Mouse (Mus musculus) lung, postnatal 4 days (tissue): ENCODE data around the gene Lsm14b.

Source experiments
- DNase-seq, 2 experiments: peaks; one replicate each; pipeline ENCODE4 v3.0.0; 2021

Gene Lsm14b

DNA sequence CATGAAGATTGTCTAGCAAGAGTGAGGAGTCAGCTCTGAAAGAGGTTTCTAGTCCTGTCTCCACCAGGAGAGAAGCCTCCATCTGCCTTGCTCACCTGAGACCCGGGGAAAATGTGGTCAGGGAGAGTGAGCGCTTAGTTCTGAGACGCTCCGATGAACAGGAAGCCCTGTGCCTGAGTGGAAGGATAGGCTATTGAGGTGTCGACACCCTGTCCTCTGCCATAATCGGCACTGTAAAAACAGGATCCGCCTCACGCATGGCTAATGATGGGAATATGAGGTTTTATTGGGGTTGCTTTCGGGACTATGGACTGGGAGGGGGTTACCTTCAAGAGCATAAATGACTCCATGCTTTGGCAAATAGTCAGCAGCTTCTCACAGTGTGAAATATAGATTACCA is 6.2 kb upstream of the Lsm14b start:
- no peak for DNase-seq

DNA sequence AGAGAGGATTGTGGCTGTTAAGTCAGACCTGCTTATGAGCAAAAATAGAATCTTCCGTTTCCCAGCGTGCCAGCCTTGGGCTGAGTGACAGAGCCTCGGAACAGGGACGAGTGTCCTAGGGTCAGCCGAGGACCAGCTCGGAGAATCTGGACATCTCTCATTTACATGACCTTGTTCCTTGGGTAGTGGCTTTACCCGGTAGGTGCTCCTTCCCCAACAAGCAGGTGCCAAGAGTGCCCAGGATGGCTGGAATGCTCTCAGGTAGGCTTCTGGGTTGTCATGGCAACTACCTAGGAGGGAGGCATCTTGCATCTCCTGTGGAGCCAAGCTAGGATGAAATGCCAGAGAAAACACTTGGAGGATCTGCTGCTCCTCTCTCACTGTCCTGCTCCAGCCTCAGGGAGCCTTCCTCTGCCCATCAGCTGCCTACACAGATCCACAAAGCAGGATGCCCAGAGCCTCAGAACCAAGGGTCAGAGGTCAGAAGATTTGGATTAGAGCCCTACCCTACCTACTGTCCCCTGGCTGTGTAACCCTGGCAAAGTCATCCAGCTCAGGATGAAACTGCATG is 4.6 kb upstream of the Lsm14b start:
- no peak for DNase-seq

DNA sequence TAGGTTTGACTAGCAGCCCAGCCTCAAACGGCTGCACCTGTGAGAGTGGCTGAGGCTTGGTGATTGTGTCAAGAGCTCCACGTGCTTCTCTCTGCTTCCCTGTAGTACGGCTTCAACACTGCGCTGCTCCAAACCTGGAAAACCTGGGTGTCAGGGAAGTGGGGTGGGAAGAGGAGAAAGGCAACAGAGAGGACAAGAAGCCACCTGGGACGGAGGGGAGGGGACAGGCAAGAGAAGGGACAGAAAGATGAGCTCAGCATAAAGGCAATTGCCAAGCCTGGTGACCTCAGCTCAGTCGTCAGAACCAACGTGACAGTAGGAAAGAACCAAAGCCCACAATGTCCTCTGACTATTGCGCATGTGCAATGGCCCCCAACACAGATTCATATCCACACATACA is 3.9 kb upstream of the Lsm14b start:
- no peak for DNase-seq

GRCm38 (mm10) chr2:180022751-180023150 is 2.0 kb upstream of the Lsm14b start:
- no peak for DNase-seq

DNA sequence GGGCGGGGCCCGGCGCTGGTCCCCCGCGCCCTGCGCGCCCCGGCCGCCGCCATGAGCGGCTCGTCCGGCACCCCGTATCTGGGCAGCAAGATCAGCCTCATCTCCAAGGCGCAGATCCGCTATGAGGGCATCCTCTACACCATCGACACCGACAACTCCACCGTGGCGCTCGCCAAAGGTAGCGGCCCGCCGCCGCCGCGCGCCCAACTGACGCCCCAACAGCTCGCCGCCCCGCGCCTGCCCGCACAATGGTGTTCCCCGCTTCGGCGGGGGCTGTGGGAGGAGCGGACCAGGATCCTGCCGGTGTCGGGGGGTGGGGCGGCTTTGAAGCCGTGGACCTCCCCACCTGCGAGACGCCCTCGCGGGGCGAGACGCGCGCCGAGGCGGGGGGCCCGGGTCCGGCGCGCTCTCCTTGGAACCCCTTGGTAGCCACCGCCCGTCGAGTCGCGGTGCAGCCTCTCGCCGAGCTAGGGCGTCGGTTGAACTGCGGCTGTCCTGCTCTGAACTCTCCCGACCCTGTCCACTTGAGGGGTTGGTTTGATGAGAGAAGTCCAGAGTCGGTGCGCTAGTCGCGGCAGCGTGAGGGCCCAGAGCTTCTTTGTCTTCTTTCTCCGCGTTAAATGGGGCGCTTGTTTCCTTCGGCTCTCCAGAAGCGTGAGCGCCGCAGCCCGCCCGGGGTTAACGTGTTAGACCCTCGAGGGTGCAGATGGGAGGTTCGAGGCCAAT is 511 bp downstream of the Lsm14b start:
- DNase-seq: peak in 1 of 2 experiments; percentile 58

- no peak for DNase-seq
Measured at GRCm38 (mm10) chr2:180025861-180026200, 1.0 kb downstream of the Lsm14b start.

DNA sequence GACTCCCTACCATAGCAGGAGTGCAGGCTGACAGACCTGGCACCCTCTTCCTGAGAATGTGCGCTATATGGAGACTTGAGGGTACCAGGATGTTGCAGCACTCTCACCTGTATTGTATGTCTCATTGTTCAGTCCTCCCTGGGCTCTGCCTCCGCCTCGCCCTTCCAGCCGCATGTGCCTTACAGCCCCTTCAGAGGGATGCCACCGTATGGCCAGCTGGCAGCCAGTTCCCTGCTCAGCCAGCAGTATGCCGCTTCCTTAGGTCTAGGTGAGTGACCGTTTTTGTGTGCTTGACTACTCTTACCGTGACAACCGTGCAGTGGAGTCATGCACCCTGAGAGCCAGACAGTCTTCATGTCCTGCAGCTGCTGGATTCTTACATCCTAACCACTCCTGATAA is 3.0 kb downstream of the Lsm14b start:
- DNase-seq: no peak

- DNase-seq: no peak
Measured at GRCm38 (mm10) chr2:180031270-180031669, 6.5 kb downstream of the Lsm14b start.

DNA sequence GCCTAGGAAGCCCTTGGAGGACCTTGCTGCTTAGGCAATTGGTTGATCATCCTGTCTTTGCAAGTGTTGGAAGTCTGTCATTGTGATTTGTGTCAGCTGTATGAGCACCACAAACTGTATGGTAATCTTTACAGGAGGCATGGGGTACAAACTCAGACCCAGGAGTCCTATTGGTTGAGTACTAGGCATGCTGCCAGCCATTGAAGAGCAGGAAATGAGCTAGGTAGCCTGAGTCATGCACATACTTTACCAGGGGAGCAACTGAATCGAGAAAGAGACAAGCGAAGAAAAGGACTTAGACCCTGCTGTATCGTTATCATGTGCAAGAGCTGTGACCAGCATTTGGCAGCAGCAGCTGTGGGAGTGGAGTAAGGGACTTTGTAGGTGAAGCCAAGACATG is 8.1 kb downstream of the Lsm14b start:
- DNase-seq: no peak

DNA sequence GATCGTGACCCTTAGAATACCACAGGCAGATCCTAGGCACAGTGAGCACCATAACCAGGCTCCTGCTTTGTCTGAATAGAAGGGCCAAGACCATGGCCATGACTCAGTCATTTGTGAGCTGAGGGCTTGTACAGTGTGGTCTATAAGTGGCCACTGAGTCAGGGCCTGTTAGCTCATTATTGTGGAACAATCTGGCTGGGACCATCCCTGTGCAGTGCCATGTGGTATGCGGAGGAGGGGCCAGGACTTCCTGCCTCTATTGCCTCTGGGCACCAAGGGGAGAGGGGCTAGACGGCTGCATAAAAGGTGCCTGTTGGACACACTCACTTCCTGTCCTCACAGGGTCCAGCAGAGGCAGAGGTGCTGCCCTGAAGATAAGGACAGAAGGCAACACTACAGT is 9.2 kb downstream of the Lsm14b start:
- DNase-seq: no peak

DNA sequence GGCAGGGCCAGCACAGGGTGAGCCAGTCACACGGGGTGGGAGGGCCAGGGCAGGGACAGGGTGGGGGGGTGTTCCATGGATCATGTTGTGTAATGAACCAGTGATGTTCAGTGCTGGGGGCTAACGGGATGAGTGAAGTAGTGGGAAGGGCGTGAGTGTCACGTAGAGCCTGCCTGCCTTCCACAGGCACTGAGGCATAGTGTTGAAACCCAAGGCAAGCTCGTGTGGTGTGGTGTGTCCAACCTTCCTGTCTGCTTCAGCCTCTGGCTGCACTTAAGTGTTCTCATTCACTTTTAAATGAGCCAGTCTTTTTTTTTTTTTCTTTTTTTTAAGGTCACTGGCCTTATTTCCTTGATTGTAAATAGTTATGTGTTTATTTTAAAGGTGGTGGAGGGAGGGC is 10.0 kb downstream of the Lsm14b start:
- no peak for DNase-seq

DNA sequence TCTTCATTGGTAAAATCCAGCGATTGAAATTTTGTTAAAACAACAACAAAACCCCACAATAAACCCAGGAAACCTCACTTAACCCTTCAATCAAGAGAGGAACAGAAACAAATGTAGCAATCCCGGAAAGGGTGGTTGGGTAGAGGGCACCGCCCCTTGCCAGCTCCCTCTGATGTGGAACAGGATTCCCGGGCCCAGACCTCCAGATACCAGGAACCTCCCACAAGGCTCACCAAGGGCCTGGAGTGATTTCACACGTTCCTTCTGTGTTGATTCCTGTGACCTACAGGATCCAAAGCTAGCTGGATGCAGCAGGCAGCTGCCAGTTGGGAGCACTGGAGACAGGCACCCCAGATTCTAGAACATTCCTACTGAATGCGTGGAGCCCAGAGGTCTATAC is 15.6 kb downstream of the Lsm14b start:
- no peak for DNase-seq

DNA sequence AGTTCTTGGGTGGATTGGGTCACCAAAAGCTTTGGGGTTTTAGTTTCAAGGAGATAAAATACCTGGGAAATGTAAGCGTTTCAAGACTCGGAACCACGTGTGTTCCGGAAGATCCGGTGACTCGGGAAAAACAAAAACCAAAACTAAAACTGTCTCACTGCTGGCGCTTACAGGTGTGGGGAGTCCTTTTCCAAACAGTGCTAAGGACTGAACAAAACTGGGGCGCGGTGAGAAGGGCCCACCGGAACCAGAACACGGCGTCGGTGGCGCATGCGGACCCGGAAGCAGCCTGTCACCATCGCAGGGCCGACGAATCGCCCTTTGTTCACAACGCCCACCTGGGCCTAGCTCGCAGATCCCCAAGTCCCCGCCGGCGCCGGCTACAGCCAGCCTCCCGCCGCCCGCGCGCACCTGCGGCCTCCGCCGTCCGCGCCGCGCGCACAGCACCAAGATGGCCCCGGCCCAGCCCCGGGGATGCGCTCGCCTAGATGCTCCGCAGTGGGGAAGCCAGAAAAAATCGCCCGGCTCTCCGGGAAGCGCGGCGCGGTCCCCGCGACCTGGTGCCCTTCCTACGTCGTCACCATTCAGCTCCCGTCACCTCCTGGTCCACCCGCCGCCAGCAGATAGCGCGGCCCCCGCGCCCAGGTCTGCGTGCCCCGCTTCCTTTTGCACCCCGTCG is 16.9 kb downstream of the Lsm14b start:
- DNase-seq: peak; percentile 43 to 56

GRCm38 (mm10) chr2:180042256-180042857 is 17.6 kb downstream of the Lsm14b start, which contains the start of the genes Psma7 and Ss18l1:
Gene Psma7, minus strand, starts transcription at chr2:180042433.
Gene Ss18l1, plus strand, starts transcription at chr2:180042509.
- peak; percentile 92 to 94 for DNase-seq

- DNase-seq: peak; percentile 79 to 83
Measured at GRCm38 (mm10) chr2:180042858-180043515, 18.2 kb downstream of the Lsm14b start.

DNA sequence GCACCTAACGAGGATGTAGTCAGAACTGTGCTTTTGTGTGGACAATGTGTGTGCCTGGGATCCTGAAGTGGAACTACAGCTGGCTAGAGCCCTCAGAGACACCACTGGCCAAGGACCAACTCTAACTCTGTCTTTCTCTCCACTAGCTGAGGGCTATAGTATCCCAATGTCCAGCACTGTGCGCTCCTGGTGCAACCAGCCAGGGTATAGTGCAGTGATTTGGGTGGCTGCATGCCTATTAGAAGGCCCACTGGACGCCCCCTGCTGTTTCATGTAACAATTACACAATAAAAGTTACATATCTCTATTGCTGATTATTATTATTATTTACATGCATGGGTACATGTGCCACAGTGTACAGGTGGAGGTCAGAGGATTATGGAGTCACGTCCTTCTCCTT is 20.5 kb downstream of the Lsm14b start:
- DNase-seq: peak in 1 of 2 experiments; percentile 60

GRCm38 (mm10) chr2:180047580-180047979 is 22.8 kb downstream of the Lsm14b start:
- no peak for DNase-seq

- no peak for DNase-seq
Measured at GRCm38 (mm10) chr2:180047980-180048635, 23.3 kb downstream of the Lsm14b start.

DNA sequence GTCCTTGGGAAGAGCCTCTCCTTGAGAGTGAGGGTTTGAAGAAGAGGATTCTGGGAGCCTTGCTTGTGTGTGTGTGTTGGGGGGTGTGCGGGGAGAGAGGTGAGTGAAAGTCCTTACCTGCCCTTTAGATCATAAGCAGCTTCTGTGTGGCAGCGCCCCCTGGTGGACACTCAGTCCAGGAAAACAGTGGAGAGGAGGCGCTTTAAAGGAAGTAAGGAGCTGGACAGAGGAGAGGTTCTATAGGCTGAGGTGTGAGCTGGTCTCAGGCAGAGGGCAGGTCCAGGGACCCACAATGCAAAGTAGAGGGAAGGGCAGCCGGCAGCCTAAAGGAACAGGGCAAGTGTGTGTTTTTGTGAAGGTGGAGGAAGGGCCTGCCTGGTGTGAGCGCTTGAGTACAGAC is 26.2 kb downstream of the Lsm14b start:
- peak; percentile 80 to 85 for DNase-seq

DNA sequence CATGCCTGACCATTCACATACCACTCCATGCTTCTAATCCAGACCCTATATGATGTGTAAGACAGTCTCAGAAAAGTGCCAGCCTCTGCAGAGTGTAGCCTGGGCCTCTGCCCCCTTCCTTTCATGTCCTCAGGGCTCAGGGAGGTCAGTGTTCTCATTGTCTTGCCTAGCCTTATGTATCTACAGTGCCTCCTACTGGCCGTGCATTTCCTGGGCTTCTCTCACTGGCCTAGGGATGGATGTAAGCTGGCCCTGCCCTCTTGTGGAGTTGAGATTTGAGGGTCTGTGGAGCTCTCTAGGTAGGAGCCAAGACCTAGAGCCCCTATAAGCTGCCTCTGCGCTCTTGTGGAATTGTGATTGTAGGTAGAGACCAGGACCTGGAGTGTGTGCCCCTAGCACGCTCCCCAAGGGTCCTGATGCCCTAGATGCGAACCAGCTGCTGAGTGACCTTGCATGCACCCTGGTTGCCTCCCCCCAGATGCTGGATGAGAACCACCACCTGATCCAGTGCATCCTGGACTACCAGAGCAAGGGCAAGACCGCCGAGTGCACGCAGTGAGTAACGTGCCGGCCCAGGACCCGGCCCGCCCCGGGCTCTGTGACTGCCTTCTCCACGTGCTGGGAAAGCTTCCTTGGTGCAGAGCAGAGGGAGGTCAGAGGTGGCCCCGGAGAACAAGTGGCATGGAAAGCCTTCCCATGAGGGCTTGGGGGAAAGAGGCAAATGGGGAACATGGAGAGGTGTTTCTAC is 27.4 kb downstream of the Lsm14b start:
- peak in 1 of 2 experiments; percentile 44 for DNase-seq

GRCm38 (mm10) chr2:180053001-180053400 is 28.2 kb downstream of the Lsm14b start:
- no peak for DNase-seq
